Mouse (Mus musculus): ENCODE measurements around the gene Fads2. TPM values are rescaled to one million over a fixed set of nuclear protein-coding genes. Genes with fewer than 3 reads are reported as not detected.

Gene Fads2
- polyA plus RNA-seq, 1 experiment from 2014 or later: 28.3 TPM

DNA sequence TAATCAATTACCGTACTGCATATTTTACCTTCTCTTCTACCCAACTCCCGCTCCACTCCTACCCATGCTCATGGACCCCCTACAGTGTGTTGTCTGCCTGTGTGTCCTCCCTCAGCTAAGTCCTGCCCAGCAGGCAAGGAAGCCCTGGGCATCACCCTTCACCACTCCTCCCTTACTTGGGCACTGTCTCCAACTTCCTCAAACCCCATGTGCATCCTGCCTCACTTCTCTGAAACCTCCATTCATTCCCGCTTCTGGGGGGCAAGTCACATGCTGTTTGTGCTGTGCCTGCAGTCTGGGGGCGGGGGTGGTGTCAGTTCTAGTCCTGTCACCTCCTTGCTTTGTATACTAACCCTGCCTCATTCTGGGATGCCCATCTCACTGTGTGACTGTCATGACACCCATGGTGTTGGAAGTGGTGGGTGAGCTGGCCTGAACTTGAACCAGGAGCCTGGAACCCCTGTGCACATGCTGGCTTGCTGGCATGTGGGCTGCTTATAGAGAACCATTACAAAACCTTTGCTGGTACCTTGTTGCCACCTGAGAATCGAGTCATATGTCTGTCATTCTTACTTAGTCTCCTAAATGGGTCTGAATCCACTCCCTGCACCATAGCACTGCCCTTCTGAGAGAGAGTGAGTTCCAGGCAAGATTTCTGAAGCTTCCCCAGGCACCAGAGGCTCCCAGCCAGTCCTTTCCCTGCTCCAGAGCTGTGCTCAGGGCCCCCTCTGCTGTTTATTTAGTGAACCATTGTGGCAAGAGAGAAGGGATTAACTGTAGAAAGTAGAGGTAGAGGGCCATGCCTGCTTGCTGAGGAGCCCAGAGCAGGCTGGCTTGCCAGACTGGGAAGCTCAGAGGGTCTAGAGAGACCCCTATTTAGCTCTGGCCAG, 78.9 kb downstream of the Fads2 start:
- Histone ChIP-seq H3K36me3 (ENCODE audit: control insufficient read depth, insufficient read depth, low read length) (peaks cover 3% of the 10 kb centered on the region; the same call in 1 of the 2 replicates), H3K9ac (ENCODE audit: low read depth, low read length) (no peak overlapping the region), H3K4me2 (replicated peaks; ENCODE audit: low read depth, low read length) (no peak overlapping the region), H3K4me3 (ENCODE audit: low read length) (no peak overlapping the region), H3K27ac (ENCODE audit: low read depth, low read length) (peak overlapping the region; percentile 18; the same call in 1 of the 2 replicates), H3K27me3 (ENCODE audit: control insufficient read depth, insufficient read depth, low read length) (no peaks in the 10 kb centered on the region), H3K4me1 (ENCODE audit: control insufficient read depth, insufficient read depth, low read length) (peaks cover 41% of the 10 kb centered on the region), H3K9me3 (ENCODE audit: control insufficient read depth, low read length) (no peaks in the 10 kb centered on the region)
- no peak for ATAC-seq (ENCODE audit: low FRiP score, low TSS enrichment)
- WGBS: 75% methylated on average over 5 of the region's 5 CpGs

DNA sequence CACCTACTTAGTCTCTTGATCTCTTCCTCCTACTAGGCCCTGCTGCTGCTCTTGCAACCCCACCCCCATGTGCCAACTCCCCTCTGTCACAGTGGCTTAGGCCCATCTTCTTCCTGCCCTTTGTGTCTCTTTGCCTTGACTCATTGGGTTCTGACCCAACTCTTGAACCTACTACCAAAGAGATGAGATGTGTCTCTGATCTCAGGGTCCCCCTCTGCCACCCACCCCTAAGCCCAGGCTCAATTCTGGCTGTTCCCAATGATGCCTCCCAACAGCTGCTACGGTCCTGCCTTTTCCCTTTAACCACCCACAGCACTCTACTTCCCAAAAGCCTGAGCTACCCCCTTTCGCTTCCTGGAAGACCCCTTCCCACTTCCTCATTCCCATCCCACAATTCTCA, 79.6 kb downstream of the Fads2 start:
- H3K27ac ChIP-seq (ENCODE audit: low read depth, low read length): no peak overlapping the region
- WGBS: 72% methylated on average over 2 of the region's 2 CpGs
- H3K27me3 ChIP-seq (ENCODE audit: control insufficient read depth, insufficient read depth, low read length): no peaks in the 10 kb centered on the region
- ATAC-seq (ENCODE audit: low FRiP score, low TSS enrichment): no peak
- H3K9me3 ChIP-seq (ENCODE audit: control insufficient read depth, low read length): no peaks in the 10 kb centered on the region
- peaks cover 43% of the 10 kb centered on the region for H3K4me1 ChIP-seq (ENCODE audit: control insufficient read depth, insufficient read depth, low read length)
- H3K4me3 ChIP-seq (ENCODE audit: low read length): no peak overlapping the region
- no peak overlapping the region for H3K9ac ChIP-seq (ENCODE audit: low read depth, low read length)
- no peak overlapping the region for H3K4me2 ChIP-seq (replicated peaks; ENCODE audit: low read depth, low read length)
- H3K36me3 ChIP-seq (ENCODE audit: control insufficient read depth, insufficient read depth, low read length): no peaks in the 10 kb centered on the region

DNA sequence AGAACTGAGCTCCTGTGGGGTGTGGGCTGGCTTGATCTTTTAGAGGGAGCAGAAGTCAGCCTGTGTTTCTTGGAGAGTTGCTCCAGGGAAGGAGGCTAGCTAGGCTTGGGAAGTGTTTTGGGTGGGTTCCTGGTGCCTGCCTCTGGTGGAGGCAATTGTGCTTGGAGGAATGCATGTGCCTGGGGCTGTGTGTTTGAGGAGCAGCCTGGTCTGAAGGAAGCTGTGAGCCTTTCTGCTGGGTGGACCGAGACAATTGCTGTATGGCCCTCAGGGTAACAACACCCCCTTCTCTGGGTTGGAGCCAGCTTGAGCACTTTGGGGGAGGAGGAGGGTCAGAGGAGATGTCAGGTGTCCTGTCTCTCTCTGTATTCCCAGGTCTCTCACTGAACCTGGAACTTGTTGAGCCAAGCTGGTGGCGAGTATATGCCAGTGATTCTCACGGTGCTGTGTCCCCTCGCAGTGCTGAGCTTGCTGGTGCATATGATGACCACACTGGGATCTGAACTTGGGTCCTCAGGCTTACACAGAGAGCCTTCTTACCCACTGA, 82.3 kb downstream of the Fads2 start:
- peak overlapping the region; percentile 91 for H3K4me2 ChIP-seq (replicated peaks; ENCODE audit: low read depth, low read length)
- no peak for ATAC-seq (ENCODE audit: low FRiP score, low TSS enrichment)
- peak overlapping the region; percentile 44 for H3K4me3 ChIP-seq (ENCODE audit: low read length)
- no peaks in the 10 kb centered on the region for H3K27me3 ChIP-seq (ENCODE audit: control insufficient read depth, insufficient read depth, low read length)
- peaks cover 34% of the 10 kb centered on the region for H3K4me1 ChIP-seq (ENCODE audit: control insufficient read depth, insufficient read depth, low read length)
- H3K36me3 ChIP-seq (ENCODE audit: control insufficient read depth, insufficient read depth, low read length): no peaks in the 10 kb centered on the region
- no peaks in the 10 kb centered on the region for H3K9me3 ChIP-seq (ENCODE audit: control insufficient read depth, low read length)
- WGBS: 67% methylated on average over 4 of the region's 4 CpGs
- H3K9ac ChIP-seq (ENCODE audit: low read depth, low read length): peak overlapping the region; percentile 60; the same call in 1 of the 2 replicates
- no peak overlapping the region for H3K27ac ChIP-seq (ENCODE audit: low read depth, low read length)

DNA sequence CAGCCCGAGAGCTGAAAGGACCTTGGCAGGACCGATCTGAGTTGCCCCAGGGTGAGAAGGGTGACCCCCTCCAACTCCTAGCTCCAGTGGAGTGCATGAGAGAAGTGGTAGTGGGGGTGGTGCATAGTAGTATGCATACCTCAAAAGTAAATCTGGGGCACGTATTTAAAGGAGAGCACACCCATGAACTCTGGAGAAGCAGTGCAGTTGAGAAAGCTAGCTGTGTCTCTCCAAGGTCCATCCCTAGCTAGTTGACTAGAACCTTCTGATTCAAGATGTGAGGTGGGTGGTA, 83.1 kb downstream of the Fads2 start:
- Histone ChIP-seq H3K9ac (ENCODE audit: low read depth, low read length) (peak overlapping the region; percentile 60), H3K9me3 (ENCODE audit: control insufficient read depth, low read length) (no peaks in the 10 kb centered on the region), H3K27me3 (ENCODE audit: control insufficient read depth, insufficient read depth, low read length) (no peaks in the 10 kb centered on the region), H3K36me3 (ENCODE audit: control insufficient read depth, insufficient read depth, low read length) (no peaks in the 10 kb centered on the region), H3K4me3 (ENCODE audit: low read length) (peak overlapping the region; percentile 44), H3K4me1 (ENCODE audit: control insufficient read depth, insufficient read depth, low read length) (peaks cover 34% of the 10 kb centered on the region), H3K4me2 (replicated peaks; ENCODE audit: low read depth, low read length) (peak overlapping the region; percentile 91), H3K27ac (ENCODE audit: low read depth, low read length) (no peak overlapping the region)
- WGBS: 2% methylated on average over 3 of the region's 3 CpGs
- peak; percentile 37; the same call in 1 of the 2 replicates for ATAC-seq (ENCODE audit: low FRiP score, low TSS enrichment)

DNA sequence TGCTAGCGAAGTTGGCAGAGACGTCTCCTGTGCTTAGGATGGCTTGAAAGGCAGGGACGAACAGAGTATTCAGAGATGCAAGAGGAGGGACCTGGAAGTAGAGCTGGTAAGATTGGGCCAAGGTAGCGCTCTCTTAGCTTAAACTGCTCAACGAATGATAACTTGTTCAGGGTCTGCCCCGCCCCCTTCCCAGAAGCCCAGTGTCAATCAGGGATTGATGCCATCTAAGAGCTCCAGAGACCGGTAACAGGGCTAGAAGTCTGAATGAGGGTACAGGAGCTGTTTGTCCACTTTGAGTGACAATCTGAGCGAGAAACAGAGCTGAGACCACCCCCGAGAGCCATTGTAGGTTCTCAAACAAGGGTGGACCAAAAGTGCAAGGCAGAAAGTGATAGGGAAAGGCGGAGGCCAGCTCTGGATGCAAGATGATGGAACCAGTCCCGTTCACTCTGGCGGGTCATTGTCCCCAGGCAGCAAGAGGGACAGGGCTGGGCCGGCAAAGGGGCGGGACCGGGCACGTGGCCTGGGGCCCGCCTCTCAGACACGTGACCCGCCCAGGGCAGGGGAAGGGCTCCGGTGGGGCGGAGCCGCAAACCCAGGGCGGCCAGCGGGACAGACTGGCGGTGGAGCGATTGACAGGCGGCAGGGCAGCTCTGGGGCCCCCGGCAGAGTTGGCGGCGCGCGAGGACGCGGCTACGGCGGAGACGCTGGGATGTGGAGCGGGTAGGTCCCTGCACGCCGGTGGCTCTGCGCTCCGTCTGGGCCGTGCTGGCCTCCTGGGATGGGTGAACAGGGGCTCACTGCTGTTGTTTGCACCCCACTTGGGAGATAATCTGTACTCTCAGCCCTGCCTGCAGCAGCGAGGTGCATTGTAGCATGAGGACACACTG, 83.7 kb downstream of the Fads2 start:
- Histone ChIP-seq H3K4me2 (replicated peaks; ENCODE audit: low read depth, low read length) (peak overlapping the region; percentile 91), H3K27me3 (ENCODE audit: control insufficient read depth, insufficient read depth, low read length) (no peaks in the 10 kb centered on the region), H3K4me3 (ENCODE audit: low read length) (peak overlapping the region; percentile 44), H3K27ac (ENCODE audit: low read depth, low read length) (no peak overlapping the region), H3K36me3 (ENCODE audit: control insufficient read depth, insufficient read depth, low read length) (no peaks in the 10 kb centered on the region), H3K9ac (ENCODE audit: low read depth, low read length) (peak overlapping the region; percentile 60), H3K4me1 (ENCODE audit: control insufficient read depth, insufficient read depth, low read length) (peaks cover 34% of the 10 kb centered on the region), H3K9me3 (ENCODE audit: control insufficient read depth, low read length) (no peaks in the 10 kb centered on the region)
- ATAC-seq (ENCODE audit: low FRiP score, low TSS enrichment): peak; percentile 96
- WGBS: 6% methylated on average over 40 of the region's 44 CpGs

DNA sequence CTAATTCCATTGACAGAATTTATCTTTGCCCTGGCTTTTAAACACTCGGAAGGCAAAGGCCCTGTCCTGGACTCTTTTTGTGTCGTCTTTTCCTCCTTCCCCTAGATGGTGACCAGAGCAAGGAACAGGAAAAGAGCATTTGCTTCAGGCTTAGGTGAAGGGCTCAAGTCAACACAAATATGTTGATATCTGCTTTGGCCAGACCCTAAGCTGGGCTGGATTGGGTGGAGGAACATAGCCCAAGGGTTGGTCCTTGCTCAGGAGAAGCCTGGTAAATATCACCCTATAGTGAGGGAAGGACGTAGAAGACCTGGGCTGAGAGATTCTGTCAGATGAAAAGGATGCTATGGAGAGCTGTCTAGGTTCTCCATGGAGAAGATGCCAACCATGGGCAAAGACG, 85.4 kb downstream of the Fads2 start:
- 85% methylated on average over 4 of the region's 4 CpGs for WGBS
- Histone ChIP-seq H3K4me1 (ENCODE audit: control insufficient read depth, insufficient read depth, low read length) (peaks cover 32% of the 10 kb centered on the region), H3K4me2 (replicated peaks; ENCODE audit: low read depth, low read length) (no peak overlapping the region), H3K27ac (ENCODE audit: low read depth, low read length) (no peak overlapping the region), H3K9me3 (ENCODE audit: control insufficient read depth, low read length) (no peaks in the 10 kb centered on the region), H3K9ac (ENCODE audit: low read depth, low read length) (no peak overlapping the region), H3K4me3 (ENCODE audit: low read length) (no peak overlapping the region), H3K27me3 (ENCODE audit: control insufficient read depth, insufficient read depth, low read length) (no peaks in the 10 kb centered on the region), H3K36me3 (ENCODE audit: control insufficient read depth, insufficient read depth, low read length) (no peaks in the 10 kb centered on the region)
- no peak for ATAC-seq (ENCODE audit: low FRiP score, low TSS enrichment)

DNA sequence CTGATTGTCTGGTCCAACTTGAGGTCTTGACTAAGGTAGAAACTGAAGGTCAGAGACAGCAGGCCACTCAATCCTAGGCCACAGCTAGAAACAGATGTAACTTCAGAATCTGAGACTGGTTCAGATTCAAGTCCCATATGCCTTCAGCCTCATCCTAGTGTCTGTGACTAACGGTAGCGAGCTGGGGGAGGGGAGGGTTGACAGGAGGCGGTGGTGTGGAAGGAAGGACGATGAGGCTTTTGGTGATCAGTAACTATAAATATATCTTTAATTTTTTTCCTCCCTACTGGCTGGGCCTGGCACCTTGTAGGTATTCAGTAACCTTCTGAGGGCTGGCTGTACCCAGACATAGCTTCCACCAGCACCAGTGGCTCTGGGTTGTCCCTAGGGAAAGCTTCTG, 86.1 kb downstream of the Fads2 start:
- Histone ChIP-seq H3K4me2 (replicated peaks; ENCODE audit: low read depth, low read length) (no peak overlapping the region), H3K27ac (ENCODE audit: low read depth, low read length) (no peak overlapping the region), H3K36me3 (ENCODE audit: control insufficient read depth, insufficient read depth, low read length) (no peaks in the 10 kb centered on the region), H3K9me3 (ENCODE audit: control insufficient read depth, low read length) (no peaks in the 10 kb centered on the region), H3K9ac (ENCODE audit: low read depth, low read length) (no peak overlapping the region), H3K27me3 (ENCODE audit: control insufficient read depth, insufficient read depth, low read length) (no peaks in the 10 kb centered on the region), H3K4me3 (ENCODE audit: low read length) (no peak overlapping the region), H3K4me1 (ENCODE audit: control insufficient read depth, insufficient read depth, low read length) (peaks cover 32% of the 10 kb centered on the region)
- 70% methylated on average over 4 of the region's 4 CpGs for WGBS
- no peak for ATAC-seq (ENCODE audit: low FRiP score, low TSS enrichment)

DNA sequence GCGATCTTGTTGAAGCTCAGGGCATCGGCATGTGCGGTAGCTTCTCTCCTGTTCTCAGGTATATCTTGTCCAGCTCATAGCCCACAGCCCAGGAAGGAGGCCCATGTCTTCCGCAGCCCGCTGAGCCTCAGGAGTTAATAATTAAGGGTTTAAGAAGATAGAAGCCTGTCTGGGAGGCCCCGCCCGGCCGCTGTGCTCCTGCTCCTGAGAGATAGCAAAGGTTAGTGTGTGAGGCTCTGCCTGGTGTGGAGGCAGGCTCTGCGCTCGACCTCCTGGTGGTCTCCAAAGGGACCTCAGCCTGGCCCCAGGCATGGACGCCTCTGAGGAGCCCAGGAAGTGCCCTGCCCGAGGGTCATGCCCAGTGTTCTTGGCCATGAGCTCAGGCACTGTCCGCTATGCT, 86.7 kb downstream of the Fads2 start:
- no peak overlapping the region for H3K9ac ChIP-seq (ENCODE audit: low read depth, low read length)

More for the DNA sequence above, 86.7 kb downstream of the Fads2 start:
- Histone ChIP-seq H3K9me3 (ENCODE audit: control insufficient read depth, low read length) (no peaks in the 10 kb centered on the region), H3K36me3 (ENCODE audit: control insufficient read depth, insufficient read depth, low read length) (no peaks in the 10 kb centered on the region), H3K4me1 (ENCODE audit: control insufficient read depth, insufficient read depth, low read length) (peaks cover 32% of the 10 kb centered on the region), H3K4me3 (ENCODE audit: low read length) (no peak overlapping the region), H3K27ac (ENCODE audit: low read depth, low read length) (no peak overlapping the region), H3K4me2 (replicated peaks; ENCODE audit: low read depth, low read length) (no peak overlapping the region), H3K27me3 (ENCODE audit: control insufficient read depth, insufficient read depth, low read length) (no peaks in the 10 kb centered on the region)
- WGBS: 78% methylated on average over 13 of the region's 13 CpGs
- ATAC-seq (ENCODE audit: low FRiP score, low TSS enrichment): no peak

Data from kidney, embryonic 14.5 days (tissue).